Mouse (Mus musculus) brain, embryonic 18.5 days (tissue): Measurements from ENCODE around the gene B3galt1.

ENCODE experiments used
- DNase-seq: peaks from one replicate; pipeline ENCODE4 v3.0.0-alpha.2; 2012; ENCODE audit warnings: low read depth, low spot score

The B3galt1 gene

DNA sequence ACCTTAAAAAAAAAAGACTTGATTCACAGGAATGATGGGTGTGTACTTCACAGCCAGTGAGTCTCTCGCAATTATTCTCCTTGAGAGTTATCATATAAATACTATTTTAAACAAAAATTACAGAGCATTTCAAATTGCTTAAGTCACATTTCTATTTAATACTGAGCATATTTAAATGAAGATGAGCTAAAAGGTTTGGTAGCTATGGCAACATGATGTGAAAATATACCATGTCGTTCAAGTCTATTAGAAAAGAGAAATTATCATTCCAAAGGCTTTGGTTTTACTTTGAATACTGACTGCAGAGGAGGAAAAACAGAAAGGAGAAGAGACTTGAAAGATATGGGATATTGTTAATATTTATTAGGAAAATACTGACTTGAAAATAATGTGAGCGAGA lies 366.3 kb downstream of the B3galt1 start:
- DNase-seq: peak; percentile 24

DNA sequence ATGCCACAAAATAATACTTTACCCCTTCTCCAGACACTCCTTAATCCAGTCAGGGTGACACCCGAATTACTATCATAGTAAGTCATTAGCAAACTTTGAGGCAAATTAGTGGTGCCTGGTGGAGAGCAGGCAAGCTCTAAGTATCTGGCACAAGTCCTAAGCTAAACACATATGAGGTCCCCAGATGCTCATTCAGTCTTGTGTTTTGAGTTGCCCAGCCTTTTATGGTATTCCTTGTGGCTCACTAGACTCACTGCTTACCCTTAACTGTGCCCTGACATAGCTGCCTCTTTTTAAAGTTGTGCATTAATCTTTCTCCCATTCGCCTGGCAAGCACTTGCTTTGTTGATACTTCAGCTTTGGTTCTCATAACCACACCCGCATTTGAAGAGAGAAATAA lies 382.7 kb downstream of the B3galt1 start:
- DNase-seq: no peak

DNA sequence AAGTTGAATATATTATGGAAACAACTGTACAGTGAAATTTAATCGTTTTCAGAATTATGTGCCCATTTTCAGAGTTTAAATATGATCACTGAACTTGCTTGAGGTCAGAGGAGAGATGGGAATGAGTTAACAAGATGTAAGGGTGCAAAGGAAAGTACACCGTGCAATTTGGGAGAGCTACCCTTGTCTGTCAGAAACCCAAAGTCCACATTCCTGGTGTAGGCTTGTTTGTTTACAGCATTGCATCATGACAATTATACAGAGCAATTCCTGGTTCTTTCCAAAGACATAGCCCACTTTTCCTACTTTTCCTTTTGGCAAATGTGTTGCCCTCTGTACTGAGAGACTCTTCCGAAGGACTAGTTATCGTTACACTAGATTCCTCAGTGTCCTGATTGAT lies 390.5 kb downstream of the B3galt1 start:
- no peak for DNase-seq

DNA sequence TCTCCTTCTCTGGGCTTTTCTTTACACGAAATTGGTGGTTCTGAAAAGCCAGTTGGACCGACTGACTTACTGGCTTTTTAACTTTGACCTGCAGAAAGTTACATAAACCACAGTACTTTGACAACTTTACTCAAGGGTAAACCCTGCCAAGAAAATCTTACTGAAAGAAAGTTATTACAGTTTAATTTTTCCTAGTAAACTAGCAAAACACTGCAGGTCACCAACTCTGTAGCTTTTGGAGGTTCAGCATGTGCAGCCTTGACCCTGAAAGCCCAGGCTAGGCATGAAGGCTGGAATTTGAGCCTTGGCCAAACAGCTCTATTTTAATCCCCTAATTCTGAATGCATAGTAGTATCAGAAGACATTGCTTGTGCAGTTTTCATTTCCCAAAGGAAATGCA lies 391.9 kb downstream of the B3galt1 start:
- no peak for DNase-seq

DNA sequence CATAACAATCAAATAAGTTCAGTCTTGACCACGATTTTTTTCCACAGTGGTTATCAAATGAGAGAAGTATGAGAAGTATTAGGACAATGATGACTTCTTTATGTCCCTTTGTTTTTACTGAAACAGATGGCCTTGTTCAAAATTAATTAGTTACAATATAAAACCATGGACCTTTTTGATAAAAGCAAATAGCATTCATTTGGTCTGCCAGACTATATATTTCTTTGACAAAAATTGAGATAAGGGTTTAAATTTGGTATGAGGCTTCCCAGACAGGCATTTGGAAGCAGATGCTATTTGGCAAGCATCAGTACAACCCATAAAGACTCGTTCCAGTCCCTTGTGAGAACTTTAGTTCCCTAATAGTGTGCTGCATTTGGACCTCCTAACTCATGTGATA lies 395.0 kb downstream of the B3galt1 start:
- DNase-seq: no peak

DNA sequence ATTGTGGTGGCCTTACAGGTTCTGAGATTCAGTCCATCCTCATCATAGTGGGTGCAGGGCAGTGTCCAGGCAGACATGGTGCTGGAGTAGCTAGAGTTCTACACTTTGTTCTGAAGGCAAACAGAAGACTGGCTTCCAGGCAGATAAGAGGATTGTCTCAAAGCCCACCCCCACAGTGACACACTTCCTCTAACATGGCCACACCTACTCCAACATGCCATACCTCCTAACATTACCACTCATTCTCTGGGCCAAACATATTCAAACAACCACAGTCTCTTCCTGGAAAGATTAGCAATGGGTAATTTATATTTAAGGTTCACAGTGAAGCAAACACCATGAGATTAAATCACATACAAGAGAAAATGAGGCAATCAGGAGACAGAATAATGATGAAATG lies 403.1 kb downstream of the B3galt1 start:
- no peak for DNase-seq

DNA sequence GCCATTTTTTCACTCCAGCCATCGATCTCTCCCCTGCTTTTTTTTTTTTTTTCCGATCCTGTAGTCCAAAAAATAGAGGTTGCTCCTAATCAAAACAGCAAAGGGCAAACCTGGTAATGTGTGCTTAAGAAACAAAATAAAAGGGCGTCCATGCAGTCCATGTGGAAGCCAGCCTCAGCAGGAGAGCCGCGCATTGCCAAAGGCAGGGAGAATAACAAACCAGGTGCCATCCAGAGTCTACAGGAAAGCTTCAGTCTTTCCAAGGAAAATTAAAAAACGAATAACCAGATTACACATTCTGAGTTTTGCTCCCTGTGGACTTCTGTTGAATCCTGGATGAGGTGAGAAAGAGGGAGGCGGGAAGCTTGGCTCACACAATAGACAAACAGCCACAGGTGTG lies 405.4 kb downstream of the B3galt1 start:
- no peak for DNase-seq

DNA sequence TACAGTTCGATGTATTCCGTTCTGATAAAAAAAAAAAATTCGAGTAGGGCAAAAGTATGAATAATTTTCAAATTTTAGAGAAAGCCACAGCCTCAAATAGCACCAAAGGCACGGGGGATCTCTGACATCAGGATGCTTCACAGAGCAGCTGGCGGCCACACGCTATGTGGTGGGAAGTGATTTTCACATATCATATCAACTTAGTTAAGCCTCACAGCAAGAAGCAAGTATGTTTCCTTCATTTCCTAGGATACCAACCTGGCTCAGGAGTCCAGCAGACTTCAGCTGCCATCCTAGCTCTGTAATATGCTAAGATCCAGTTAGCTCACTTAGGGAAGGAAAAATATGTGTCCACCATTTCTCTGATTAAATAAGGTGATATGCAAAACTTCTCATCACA lies 405.9 kb downstream of the B3galt1 start:
- DNase-seq: no peak

DNA sequence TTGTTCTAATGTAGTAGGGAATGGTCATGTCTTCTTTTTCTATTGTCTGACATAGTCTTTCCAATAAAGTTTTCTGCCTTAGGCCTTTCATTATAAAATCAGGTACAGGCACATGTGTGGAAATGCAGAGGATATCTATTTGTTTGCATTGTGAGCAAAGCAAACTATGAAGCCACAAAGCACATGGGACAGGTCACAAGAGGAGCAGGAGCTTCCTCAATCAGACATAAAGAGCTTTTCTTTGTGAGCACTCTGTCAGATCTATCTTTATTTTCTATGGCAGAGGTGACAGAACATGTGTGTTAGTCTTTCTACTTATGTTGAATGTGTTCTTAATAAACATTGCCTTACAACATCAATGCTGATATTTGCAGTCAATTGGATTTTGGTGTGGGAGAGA lies 410.1 kb downstream of the B3galt1 start:
- DNase-seq: no peak

DNA sequence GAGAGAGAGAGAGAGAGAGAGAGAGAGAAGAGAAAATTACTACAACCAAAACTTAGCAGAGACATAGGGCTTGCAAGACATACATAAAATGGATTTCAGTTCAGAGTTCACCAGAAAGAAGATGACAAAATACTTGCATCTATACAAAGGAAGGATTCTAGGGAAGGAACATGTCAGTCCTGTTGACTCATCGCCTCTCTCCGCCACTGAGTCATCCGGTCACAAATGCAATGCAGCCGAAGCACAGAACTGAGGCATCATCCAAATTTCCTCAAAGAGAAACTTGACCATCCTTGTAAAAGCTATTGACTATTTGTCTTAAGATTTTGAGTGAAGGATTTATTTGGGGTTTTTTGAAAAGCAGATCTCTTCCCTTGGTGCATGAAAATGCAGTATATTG lies 410.8 kb downstream of the B3galt1 start:
- no peak for DNase-seq

DNA sequence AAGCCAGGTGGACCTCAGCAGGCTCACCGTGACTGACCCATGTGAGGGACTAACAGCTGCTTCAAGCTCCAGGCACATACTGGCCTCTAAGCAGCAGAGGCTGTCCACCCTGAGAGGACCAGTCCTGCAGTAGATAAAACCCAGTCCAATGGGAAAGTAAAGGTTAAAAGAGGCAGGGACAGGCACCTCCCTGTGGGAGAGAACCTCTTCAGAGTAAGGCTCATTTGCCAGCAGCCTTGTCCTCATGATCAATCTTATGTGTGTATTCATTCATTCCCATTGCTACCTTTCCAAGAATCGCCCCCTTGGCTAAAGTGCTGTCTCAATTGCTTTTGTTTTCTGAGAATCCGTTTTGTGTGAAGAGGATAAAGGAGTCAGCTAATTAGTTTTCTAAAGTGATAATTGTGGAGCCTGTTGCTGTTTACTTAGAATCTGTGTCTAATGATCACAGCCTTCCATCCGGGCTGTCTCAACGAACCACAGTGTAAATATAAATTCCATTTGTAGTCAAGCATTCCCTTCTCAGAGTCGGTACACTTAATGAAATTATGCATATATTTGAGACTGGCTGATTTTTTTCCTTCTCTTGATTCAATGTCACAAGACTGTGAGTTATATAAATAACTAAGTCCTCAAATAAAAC lies 412.1 kb downstream of the B3galt1 start:
- no peak for DNase-seq

DNA sequence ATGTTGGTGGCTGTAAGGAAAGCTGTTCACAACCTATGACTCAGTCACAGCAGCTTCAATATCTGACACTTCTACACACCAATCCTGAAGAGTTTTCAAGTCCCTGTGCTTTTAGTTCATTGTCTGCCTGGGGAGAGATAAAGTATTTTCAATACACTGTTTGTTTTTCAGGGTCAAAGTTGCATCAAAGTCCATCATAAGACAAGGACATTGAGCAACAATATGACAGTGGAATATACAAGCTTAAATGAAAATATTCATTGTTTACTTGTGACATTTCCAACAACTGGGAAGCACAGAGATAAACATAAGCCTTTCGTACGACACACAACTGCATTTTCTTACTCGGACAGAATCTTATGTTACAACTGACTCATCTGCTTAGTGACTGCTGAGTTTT lies 417.9 kb downstream of the B3galt1 start:
- no peak for DNase-seq

DNA sequence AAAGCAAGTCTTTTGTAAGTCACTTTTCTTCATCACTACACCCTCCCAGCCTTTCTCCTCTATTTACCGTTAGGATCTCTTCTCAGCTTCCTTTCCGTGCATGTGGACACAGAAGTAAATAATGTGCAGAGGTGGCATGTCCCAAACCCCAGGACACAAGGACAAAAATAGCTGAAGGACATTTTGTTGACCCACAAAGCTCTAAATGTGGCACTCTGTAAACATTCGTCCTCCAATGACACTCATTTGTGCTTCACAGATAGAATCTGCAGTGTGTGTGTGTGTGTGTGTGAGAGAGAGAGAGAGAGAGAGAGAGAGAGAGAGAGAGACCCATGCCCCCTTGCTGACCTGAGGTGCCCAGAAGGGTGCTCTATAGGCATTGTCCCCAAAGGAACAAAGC lies 419.5 kb downstream of the B3galt1 start:
- DNase-seq: no peak

DNA sequence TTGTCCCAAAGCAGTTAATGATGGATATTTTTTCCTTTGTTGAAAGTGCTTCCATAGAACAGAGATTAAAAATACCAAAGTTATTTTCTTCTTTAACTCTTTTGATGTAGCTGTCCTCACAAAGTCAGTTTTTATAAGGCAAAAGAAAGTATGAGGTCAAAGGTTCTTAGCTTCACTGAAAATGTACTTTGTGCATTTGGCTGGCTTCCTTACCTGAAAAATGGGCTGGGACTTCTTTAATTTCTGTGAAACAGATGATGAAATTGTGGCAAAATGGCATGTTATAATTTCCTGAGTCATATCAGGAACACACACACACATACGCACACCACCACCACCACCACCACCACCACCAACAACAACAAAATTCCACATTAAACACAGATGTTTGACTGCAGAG lies 427.8 kb downstream of the B3galt1 start:
- no peak for DNase-seq

DNA sequence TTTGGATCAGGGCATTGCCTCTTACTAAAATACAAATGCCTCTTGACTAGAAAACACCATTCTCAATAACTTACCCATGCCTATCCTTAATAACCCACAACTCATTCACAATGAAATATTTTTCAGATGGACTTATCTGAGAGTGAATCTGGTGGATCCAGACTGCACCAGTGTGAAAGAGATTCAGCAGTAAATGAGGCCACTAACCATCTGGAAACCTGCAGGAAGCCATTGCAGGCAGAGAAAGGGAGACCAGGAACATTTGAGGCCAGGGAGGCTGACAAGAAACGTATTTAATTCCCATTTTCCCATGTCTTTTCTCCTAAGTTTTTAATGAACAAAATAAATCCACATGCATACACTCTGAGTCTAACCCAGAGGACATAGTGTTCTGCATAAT lies 437.4 kb downstream of the B3galt1 start:
- no peak for DNase-seq

DNA sequence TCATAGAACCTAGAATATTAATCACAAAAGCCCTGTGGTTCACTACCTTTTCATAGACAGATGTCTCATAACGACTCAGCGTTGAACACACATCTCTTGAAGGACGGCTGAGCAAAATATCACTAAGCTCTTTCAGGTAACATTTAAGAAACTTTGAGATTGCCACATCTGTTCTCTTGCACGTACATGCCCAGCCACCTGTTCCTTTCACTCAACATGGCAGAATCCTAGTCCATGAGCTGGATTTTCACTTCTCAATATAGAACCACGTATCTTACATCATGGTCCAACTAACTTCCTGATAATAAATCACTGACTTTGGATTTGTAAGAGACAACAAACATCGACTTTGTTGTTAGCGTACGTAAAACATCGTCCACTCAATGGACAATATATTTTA lies 439.5 kb downstream of the B3galt1 start:
- DNase-seq: no peak

DNA sequence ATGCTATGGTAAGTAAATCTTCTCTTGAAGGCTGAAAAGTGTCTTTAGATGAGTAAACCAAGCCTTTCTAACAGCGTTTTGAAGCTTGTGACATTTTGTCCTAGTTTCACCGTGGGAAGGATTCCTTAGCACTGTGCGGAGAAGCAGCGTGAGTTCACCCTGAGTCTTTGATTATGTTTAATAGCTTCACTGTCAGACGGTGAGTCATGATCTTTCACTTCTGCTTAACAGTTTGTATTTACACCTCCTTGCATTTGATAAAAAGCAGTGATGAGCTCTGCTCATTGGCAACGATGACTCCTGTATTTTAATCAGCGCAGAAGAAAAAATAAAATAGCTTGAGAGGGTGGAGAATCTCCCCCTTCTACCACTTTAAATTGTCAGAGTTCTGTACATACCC lies 440.0 kb downstream of the B3galt1 start:
- no peak for DNase-seq

DNA sequence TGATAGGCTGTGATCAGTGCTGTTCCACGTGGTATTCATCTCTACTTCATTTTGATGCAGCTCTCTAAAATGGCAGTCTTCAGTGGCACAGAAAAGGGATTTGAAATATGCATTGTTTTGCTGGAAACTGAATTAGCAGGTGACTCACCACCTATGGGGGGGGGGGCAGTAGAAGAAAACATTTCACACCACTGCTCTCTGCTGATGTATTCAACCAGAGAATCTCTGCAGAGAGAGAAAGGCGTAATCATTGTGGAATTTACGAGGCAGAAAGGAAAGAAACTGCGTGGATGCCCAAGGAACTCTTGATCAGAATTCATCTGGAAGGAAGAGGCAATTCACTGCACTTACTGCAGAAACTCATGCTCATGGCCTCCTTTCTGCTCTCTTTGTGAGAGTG lies 445.7 kb downstream of the B3galt1 start:
- DNase-seq: no peak

DNA sequence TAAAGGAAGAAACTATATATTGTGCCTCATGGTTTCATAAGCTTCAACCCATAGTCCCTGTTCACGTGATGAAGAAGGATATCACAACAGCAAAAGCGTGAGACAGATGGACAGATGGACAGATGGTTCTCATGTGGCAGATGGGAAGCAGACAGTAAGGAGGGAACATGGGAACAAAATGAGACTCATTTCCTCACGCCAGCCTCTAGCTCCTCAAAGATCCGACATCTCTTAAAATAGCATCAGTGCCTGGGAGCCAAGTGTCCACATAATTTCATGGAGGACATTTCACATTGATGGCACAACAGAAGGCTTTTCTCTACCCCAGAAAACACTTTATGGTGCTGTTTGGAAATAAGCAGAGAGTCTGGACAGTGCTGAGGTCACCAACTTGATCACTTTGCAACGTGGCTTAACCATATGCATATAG lies 454.6 kb downstream of the B3galt1 start:
- DNase-seq: peak; percentile 18

DNA sequence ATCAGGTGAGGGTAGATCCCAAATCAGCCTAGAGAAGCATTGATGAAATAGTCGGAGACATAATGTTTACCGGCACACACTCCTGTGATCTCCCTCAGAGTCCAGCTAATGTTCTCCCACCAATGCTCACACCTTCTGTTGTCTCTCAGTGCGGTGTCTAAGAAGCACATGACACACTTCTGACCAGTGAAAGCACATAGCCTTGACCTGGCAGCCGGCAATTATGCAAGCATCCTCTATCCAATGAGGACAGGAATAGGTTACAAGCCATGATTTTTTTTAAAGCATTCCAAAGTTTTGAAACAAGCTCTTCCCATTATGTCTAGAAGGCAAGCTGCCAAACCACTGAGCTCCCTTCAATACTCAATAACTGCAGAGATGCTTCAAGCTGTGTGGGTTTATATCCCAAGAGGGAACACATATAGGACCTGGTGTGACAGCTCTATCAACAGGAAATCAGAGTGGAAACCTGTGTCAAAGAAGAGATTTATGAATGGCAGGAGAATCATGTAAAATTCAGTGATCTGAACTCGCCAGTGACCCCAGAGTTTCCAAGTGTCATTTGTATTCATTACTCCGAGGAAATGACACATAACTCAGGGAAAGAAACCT lies 456.0 kb downstream of the B3galt1 start:
- DNase-seq: no peak

DNA sequence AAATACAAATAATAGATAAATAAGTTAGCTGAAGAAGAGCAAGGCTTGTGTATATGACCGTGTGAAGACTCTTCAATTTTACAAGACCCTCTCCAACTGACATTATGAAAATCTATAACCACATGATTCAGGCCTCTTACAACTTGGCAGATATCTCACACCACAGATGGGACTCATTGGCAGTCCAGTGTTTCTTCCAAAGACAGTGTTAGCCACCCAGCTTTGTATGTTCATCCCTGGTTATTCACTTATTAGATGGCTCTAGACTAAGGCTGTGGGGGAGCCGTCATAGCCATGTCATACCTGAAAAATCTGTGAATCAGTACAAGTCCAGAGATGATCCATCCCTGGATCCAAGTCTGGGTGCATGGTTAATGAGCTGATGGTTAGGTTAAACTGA lies 463.1 kb downstream of the B3galt1 start:
- no peak for DNase-seq

DNA sequence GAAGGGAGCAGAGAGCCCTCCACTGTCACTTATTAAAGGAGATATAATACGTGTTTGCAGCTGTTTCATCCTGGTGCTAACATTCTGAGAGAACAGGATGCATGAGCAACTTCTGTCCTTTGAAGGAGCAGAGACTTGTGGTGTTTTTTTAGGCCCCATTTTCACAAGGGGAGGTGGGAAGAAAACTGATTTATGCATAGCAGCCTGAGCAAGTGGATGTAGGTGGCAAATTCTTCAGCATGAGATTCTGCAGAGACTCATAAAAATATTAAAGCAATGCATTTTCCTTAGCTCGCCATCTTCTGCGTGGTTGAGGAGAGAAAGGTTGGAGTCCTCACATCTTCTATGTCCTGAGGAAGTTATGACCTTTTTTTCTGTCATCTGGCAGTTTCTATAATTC lies 469.0 kb downstream of the B3galt1 start:
- no peak for DNase-seq

DNA sequence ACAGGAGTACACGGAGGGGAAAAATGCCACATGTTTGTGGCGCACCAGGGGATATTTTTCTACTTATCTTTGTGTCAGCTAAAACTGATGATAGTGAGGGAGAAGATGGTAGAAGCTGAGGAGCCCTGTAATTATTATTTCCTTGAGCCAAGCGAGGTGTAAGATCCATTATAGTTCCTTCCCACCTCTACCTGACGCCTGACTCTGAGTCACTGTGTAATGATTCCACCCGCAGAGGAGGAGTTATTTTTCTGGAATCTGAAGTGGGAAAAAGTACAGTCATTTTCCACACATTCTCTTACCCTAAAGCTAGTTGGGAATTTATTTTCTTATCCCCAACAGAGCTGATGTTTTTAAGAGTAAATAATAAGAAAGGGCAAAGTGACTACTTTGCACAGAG lies 475.1 kb downstream of the B3galt1 start:
- DNase-seq: no peak

DNA sequence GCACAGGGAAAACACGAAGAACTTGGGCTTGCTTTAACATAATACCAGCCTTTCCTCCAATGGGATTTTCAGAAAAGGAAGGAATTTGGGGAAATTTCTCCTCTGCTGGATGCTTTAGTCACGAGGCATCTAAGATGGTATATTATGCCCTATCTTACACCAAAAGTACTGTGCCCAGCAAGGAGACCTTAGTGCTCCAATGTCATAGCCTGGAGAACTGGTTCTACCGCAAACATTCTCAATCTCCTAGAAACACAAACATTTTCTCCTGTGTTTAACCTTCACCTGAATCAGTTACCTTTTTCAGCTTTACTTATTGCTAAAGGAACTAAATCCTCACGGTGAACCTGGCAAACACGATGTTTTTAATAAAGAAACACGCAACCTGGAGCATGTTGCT lies 486.8 kb downstream of the B3galt1 start:
- no peak for DNase-seq
